Mouse (Mus musculus) olfactory bulb, adult 2 months (tissue): ENCODE measurements around the gene Tlnrd1. TPM values are rescaled to one million over a fixed set of nuclear protein-coding genes. Genes with fewer than 3 reads are reported as not detected.

Source experiments
- H3K27ac ChIP-seq: fragments of 200-500 bp; 2 replicates; pipeline ENCODE4 v1.5.1; 2012; ENCODE audit warnings: low read depth, low read length; ENCODE audit not compliant: insufficient read depth
- H3K4me1 ChIP-seq: fragments of 200-500 bp; 2 replicates; pipeline ENCODE4 v1.6.1; 2012; ENCODE audit warnings: low read length; ENCODE audit not compliant: control insufficient read depth, insufficient read depth
- H3K4me3 ChIP-seq: fragments of 200-500 bp; 2 replicates; pipeline ENCODE4 v1.5.1; 2012; ENCODE audit warnings: mild to moderate bottlenecking, low read depth, low read length, moderate library complexity; ENCODE audit not compliant: insufficient read depth
- CTCF ChIP-seq: fragments of 200-500 bp; IDR thresholded peaks from 2 replicates; pipeline ENCODE4 v1.5.1; 2012; ENCODE audit warnings: low read depth, mild to moderate bottlenecking, low read length, moderate library complexity; ENCODE audit not compliant: insufficient read depth
- POLR2A ChIP-seq: fragments of 200-500 bp; IDR thresholded peaks from 2 replicates; pipeline ENCODE4 v1.6.1; 2012; ENCODE audit warnings: mild to moderate bottlenecking, low read depth, low read length, moderate library complexity; ENCODE audit not compliant: insufficient read depth
- WGBS: fragments of 180-500 bp; shearing (Covaris S2); methylation state at CpG from one replicate; pipeline ENCODE4 v1.1.7; 2018; 5-methylcytosine and 5-hydroxymethylcytosine counted together
- polyA plus RNA-seq: library from polyadenylated mRNA; stranded (reverse); fragments of >200 nt; gene quantifications from 2 replicates; pipeline ENCODE4 v1.2.4, GENCODE M21; 2012; ENCODE audit warnings: low replicate concordance; ENCODE audit not compliant: missing spikeins, insufficient read depth, insufficient read length

The Tlnrd1 gene
- polyA plus RNA-seq, 1 experiment, result not detected

GRCm38 (mm10) chr7:83852381-83853380 is 31.4 kb downstream of the Tlnrd1 start:
- no peaks in the 10 kb centered on the region for H3K4me1 ChIP-seq
- WGBS, result 62% methylated on average over 5 of the region's 5 CpGs
- no peak overlapping the region for H3K4me3 ChIP-seq
- H3K27ac ChIP-seq, result 0 out of 2 replicates have a peak overlapping the region, but pooled peaks have one; percentile 13
- TF ChIP-seq POLR2A (no peak), CTCF (no peak)

GRCm38 (mm10) chr7:83851569-83852380 is 32.3 kb downstream of the Tlnrd1 start:
- Histone ChIP-seq H3K4me3 (no peak overlapping the region), H3K4me1 (no peaks in the 10 kb centered on the region), H3K27ac (no peak overlapping the region)
- WGBS, result 77% methylated on average over 5 of the region's 5 CpGs
- TF ChIP-seq POLR2A (no peak), CTCF (no peak)

- TF ChIP-seq POLR2A (no peak), CTCF (no peak)
- WGBS, result 60% methylated on average over 5 of the region's 5 CpGs
- H3K27ac ChIP-seq, result no peak overlapping the region
- H3K4me3 ChIP-seq, result no peak overlapping the region
- H3K4me1 ChIP-seq, result no peaks in the 10 kb centered on the region
Observed at GRCm38 (mm10) chr7:83847187-83848075, 36.7 kb downstream of the Tlnrd1 start.

GRCm38 (mm10) chr7:83844807-83845206 is 39.3 kb downstream of the Tlnrd1 start:
- 99% methylated on average over 3 of the region's 3 CpGs for WGBS
- Histone ChIP-seq H3K27ac (no peak overlapping the region), H3K4me1 (no peaks in the 10 kb centered on the region), H3K4me3 (no peak overlapping the region)
- no peak for TF ChIP-seq CTCF
- no peak for TF ChIP-seq POLR2A

- H3K27ac ChIP-seq, result no peak overlapping the region
- WGBS, result 53% methylated on average over 6 of the region's 6 CpGs
- no peak overlapping the region for H3K4me3 ChIP-seq
- no peaks in the 10 kb centered on the region for H3K4me1 ChIP-seq
- TF ChIP-seq POLR2A (no peak), CTCF (no peak)
Observed at GRCm38 (mm10) chr7:83842486-83843259, 41.4 kb downstream of the Tlnrd1 start.

- Histone ChIP-seq H3K27ac (no peak overlapping the region), H3K4me3 (no peak overlapping the region), H3K4me1 (no peaks in the 10 kb centered on the region)
- TF ChIP-seq POLR2A (no peak), CTCF (no peak)
- WGBS, result 91% methylated on average over 2 of the region's 2 CpGs
Observed at GRCm38 (mm10) chr7:83840076-83840475, 44.0 kb downstream of the Tlnrd1 start.

- no peaks in the 10 kb centered on the region for H3K4me1 ChIP-seq
- no peak for TF ChIP-seq CTCF
- TF ChIP-seq POLR2A, result no peak
- WGBS, result 81% methylated on average over 5 of the region's 5 CpGs
- H3K27ac ChIP-seq, result no peak overlapping the region
- no peak overlapping the region for H3K4me3 ChIP-seq
Observed at GRCm38 (mm10) chr7:83838525-83839224, 45.4 kb downstream of the Tlnrd1 start.

Other genes with a start within 250 kb of the Tlnrd1 start
- not detected in 2 replicates for gene Il16, start 138.6 kb downstream of the Tlnrd1 start, polyA plus RNA-seq
- not detected in 2 replicates for gene Cfap161, start 89.4 kb downstream of the Tlnrd1 start, polyA plus RNA-seq
- not detected in 2 replicates for gene Mesd, start 161 bp upstream of the Tlnrd1 start, polyA plus RNA-seq
- not detected in 2 replicates for gene Cemip, start 202.2 kb upstream of the Tlnrd1 start, polyA plus RNA-seq